Mouse (Mus musculus) right cerebral cortex, postnatal 25 days (tissue): ENCODE measurements at regions not wholly inside any gene's neighbourhood (a gene's known extent, or its start where the extent isn't known, plus 50 kb on each side); places are given as distances from the start of the nearest gene placed in this dataset.

Experiments used
- DNase-seq: peaks from one replicate; pipeline ENCODE4 v3.0.0; 2022

- DNase-seq: peak; percentile 4
Observed at GRCm38 (mm10) chrX:107477066-107477465, 73.9 kb upstream of the Itm2a start.

GRCm38 (mm10) chrX:107469242-107469641 is 66.1 kb upstream of the Itm2a start:
- no peak for DNase-seq
